Mouse (Mus musculus): Measurements from ENCODE around the gene Gm48551. TPM values are rescaled to one million over a fixed set of nuclear protein-coding genes. Genes with fewer than 3 reads are reported as not detected.

Gm48551 gene
- total RNA-seq, 2 experiments from 2014 or later = 2.0 to 3.4 TPM

- intact Hi-C loops (cut with DNase I) = no loop called here
- no peak for TF ChIP-seq CTCF (IDR thresholded peaks at IDR 0.05)
- DNase-seq (ENCODE audit: extremely low spot score in 1 of 2, low spot score in 2 of 2) = no peak
Measured at GRCm38 (mm10) chr10:81362336-81362949, 21.8 kb upstream of the Gm48551 start.

GRCm38 (mm10) chr10:81363436-81364346 lies 20.6 kb upstream of the Gm48551 start:
- no peak overlapping the region for H3K4me3 ChIP-seq
- intact Hi-C loops (cut with DNase I) = no loop called here
- TF ChIP-seq CTCF (IDR thresholded peaks at IDR 0.05) = no peak
- no peak for DNase-seq (ENCODE audit: extremely low spot score in 1 of 2, low spot score in 2 of 2)
- no peak overlapping the region for H3K27ac ChIP-seq

More at GRCm38 (mm10) chr10:81362336-81362949, 21.8 kb upstream of the Gm48551 start:
- no peak overlapping the region for H3K4me3 ChIP-seq
- H3K27ac ChIP-seq = no peak overlapping the region

GRCm38 (mm10) chr10:81364666-81365065 lies 19.6 kb upstream of the Gm48551 start:
- TF ChIP-seq CTCF (IDR thresholded peaks at IDR 0.05) = no peak
- Histone ChIP-seq H3K27ac (peak overlapping the region; percentile 45), H3K4me3 (no peak overlapping the region)
- DNase-seq (ENCODE audit: extremely low spot score in 1 of 2, low spot score in 2 of 2) = no peak
- intact Hi-C loops (cut with DNase I) = no loop called here

GRCm38 (mm10) chr10:81365073-81365472 lies 19.2 kb upstream of the Gm48551 start:
- no peak for TF ChIP-seq CTCF (IDR thresholded peaks at IDR 0.05)
- peak overlapping the region; percentile 45 for H3K27ac ChIP-seq
- intact Hi-C loops (cut with DNase I) = no loop called here
- H3K4me3 ChIP-seq = no peak overlapping the region
- no peak for DNase-seq (ENCODE audit: extremely low spot score in 1 of 2, low spot score in 2 of 2)

- no peak for DNase-seq (ENCODE audit: extremely low spot score in 1 of 2, low spot score in 2 of 2)
- TF ChIP-seq CTCF (IDR thresholded peaks at IDR 0.05) = no peak
- intact Hi-C loops (cut with DNase I) = no loop called here
- no peak within 1 kb of the TSS for H3K4me3 ChIP-seq
- peak within 1 kb of the TSS; percentile 45 for H3K27ac ChIP-seq
Measured at GRCm38 (mm10) chr10:81365672-81366476, 18.4 kb upstream of the Gm48551 start, which contains the start of gene 4930404N11Rik. Gene 4930404N11Rik (minus strand): TSS chr10:81365816.

GRCm38 (mm10) chr10:81366477-81367206 lies 17.6 kb upstream of the Gm48551 start:
- no peak overlapping the region for H3K4me3 ChIP-seq
- intact Hi-C loops (cut with DNase I) = no loop called here
- H3K27ac ChIP-seq = no peak overlapping the region
- TF ChIP-seq CTCF (IDR thresholded peaks at IDR 0.05) = no peak
- no peak for DNase-seq (ENCODE audit: extremely low spot score in 1 of 2, low spot score in 2 of 2)

GRCm38 (mm10) chr10:81367207-81367495 lies 17.1 kb upstream of the Gm48551 start:
- TF ChIP-seq CTCF (IDR thresholded peaks at IDR 0.05) = no peak
- Histone ChIP-seq H3K4me3 (no peak overlapping the region), H3K27ac (no peak overlapping the region)
- DNase-seq (ENCODE audit: extremely low spot score in 1 of 2, low spot score in 2 of 2) = no peak
- intact Hi-C loops (cut with DNase I) = no loop called here

GRCm38 (mm10) chr10:81375322-81375721 lies 8.9 kb upstream of the Gm48551 start:
- intact Hi-C loops (cut with DNase I) = no loop called here

GRCm38 (mm10) chr10:81376561-81377361 lies 7.5 kb upstream of the Gm48551 start:
- no peak for DNase-seq (ENCODE audit: extremely low spot score in 1 of 2, low spot score in 2 of 2)
- Histone ChIP-seq H3K4me3 (peak overlapping the region; percentile 98), H3K27ac (no peak overlapping the region)
- no peak for TF ChIP-seq CTCF (IDR thresholded peaks at IDR 0.05)
- intact Hi-C loops (cut with DNase I) = no loop called here

More at GRCm38 (mm10) chr10:81375322-81375721, 8.9 kb upstream of the Gm48551 start:
- DNase-seq (ENCODE audit: extremely low spot score in 1 of 2, low spot score in 2 of 2) = no peak
- no peak for TF ChIP-seq CTCF (IDR thresholded peaks at IDR 0.05)
- no peak overlapping the region for H3K4me3 ChIP-seq
- no peak overlapping the region for H3K27ac ChIP-seq

GRCm38 (mm10) chr10:81377362-81377664 lies 7.0 kb upstream of the Gm48551 start:
- Histone ChIP-seq H3K4me3 (peak overlapping the region; percentile 98), H3K27ac (no peak overlapping the region)
- intact Hi-C loops (cut with DNase I) = no loop called here
- no peak for DNase-seq (ENCODE audit: extremely low spot score in 1 of 2, low spot score in 2 of 2)
- TF ChIP-seq CTCF (IDR thresholded peaks at IDR 0.05) = no peak
